16 mouse cellular contexts compared by ENCODE assay signal in the genomic region with DNA sequence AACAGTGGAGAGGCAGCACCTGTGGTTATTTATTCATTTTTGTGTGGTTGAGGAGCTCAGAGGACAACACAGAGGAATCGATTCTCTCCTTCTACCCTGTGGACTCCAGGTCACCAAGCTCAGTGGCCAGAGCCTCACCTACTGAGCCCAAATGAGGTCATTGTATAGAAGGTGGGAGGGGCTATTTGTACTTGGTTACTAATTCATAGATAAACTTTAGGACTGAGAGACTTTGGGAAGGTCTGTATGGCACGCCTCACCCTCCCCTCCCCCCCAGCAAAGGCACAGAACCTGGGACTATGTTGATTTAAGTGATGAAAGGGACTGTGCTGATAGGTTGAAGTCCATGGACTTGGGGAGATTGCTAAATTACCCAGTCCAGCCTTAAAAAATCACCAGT. TPM values are rescaled to one million over a fixed set of nuclear protein-coding genes. Genes with fewer than 3 reads are reported as not detected.
DNase-seq lines count a peak whose midpoint lies in the region; ATAC-seq and TF ChIP-seq lines count a peak whose summit lies in the region.
"Had no signal": no experiment of that assay in that cellular context is flagged by ENCODE, and none has a peak within 500 bp of the region (broad histone marks: within the 10 kb centered on the region; RNA-seq: fewer than 3 reads in every experiment).

No protein-coding gene starts in this region.

- H3K27ac ChIP-seq in heart, postnatal 0 days (ENCODE audit: low read depth) = no peak overlapping the region
- H3K27ac ChIP-seq in intestine, embryonic 15.5 days = 0 out of 2 replicates have a peak overlapping the region, but pooled peaks have one; percentile 18
- H3K27ac ChIP-seq in liver, adult 2 months (replicated peaks; ENCODE audit: insufficient read depth, low read depth, low read length) = peak overlapping the region; percentile 90; the same call in 1 of the 2 replicates
- H3K27ac ChIP-seq in small intestine, adult 2 months (ENCODE audit: insufficient read depth, low read depth, low read length) = peak overlapping the region; percentile 88
- H3K27ac ChIP-seq: forebrain, embryonic 13.5 days; hindbrain, embryonic 15.5 days; left cerebral cortex, adult 2 months; limb, embryonic 12.5 days; midbrain, embryonic 13.5 days had no signal

- no peak for DNase-seq in heart, postnatal 0 days (ENCODE audit: low spot score)
- DNase-seq in heart, adult 18-20 months = no peak
- peak; percentile 100 for DNase-seq in liver, adult 2 months (ENCODE audit: extremely low read depth, low read depth, low spot score)
- DNase-seq in adrenal gland, adult 18-20 months (ENCODE audit: low spot score in 2 of 2) = no peak
- DNase-seq in left cerebral cortex, adult 11 months (ENCODE audit: low spot score) = no peak
- DNase-seq: adrenal gland, postnatal 10 days; cerebellum, adult 8-10 months; lung, postnatal 10 days had no signal

- ATAC-seq in heart, postnatal 0 days (ENCODE audit: insufficient read depth, low read depth) = no peak
- peak; percentile 86 for ATAC-seq in intestine, embryonic 15.5 days
- ATAC-seq in megakaryocyte progenitor cell, adult 5-6 weeks (replicated peaks; ENCODE audit: poor library complexity) = no peak
- ATAC-seq: forebrain, embryonic 13.5 days; midbrain, embryonic 13.5 days had no signal

- no peak overlapping the region for H3K9ac ChIP-seq in heart, postnatal 0 days (replicated peaks; ENCODE audit: low read depth, low read length)
- H3K9ac ChIP-seq in intestine, embryonic 15.5 days = no peak overlapping the region
- no peak overlapping the region for H3K9ac ChIP-seq in liver, adult 2 months (ENCODE audit: low read depth, low read length)
- H3K9ac ChIP-seq: forebrain, embryonic 13.5 days; hindbrain, embryonic 15.5 days; limb, embryonic 12.5 days; midbrain, embryonic 13.5 days had no signal

- H3K36me3 ChIP-seq in heart, postnatal 0 days (replicated peaks; ENCODE audit: control insufficient read depth, insufficient read depth, low read length) = no peaks in the 10 kb centered on the region
- no peaks in the 10 kb centered on the region for H3K36me3 ChIP-seq in intestine, embryonic 15.5 days
- peaks cover 6% of the 10 kb centered on the region for H3K36me3 ChIP-seq in liver, adult 2 months (ENCODE audit: control insufficient read depth, insufficient read depth, low read length)
- H3K36me3 ChIP-seq in small intestine, adult 2 months (ENCODE audit: control insufficient read depth, insufficient read depth, low read length) = peaks cover 13% of the 10 kb centered on the region
- H3K36me3 ChIP-seq: hindbrain, embryonic 15.5 days; limb, embryonic 12.5 days; midbrain, embryonic 13.5 days had no signal

- 71% methylated on average over 2 of the region's 2 CpGs for WGBS in heart, postnatal 0 days
- 60% methylated on average over 2 of the region's 2 CpGs for WGBS in intestine, embryonic 15.5 days
- WGBS in liver, adult 2 months = 23% methylated on average over 2 of the region's 2 CpGs
- WGBS in small intestine, adult 2 months = 18% methylated on average over 2 of the region's 2 CpGs

- no peak for TF ChIP-seq CTCF in heart, postnatal 0 days (IDR thresholded peaks at IDR 0.05; ENCODE audit: low read depth)
- TF ChIP-seq CTCF in liver, adult 2 months (IDR thresholded peaks at IDR 0.05; ENCODE audit: low read depth, low read length) = no peak
- TF ChIP-seq CTCF in small intestine, adult 2 months (IDR thresholded peaks at IDR 0.05; ENCODE audit: extremely low read depth, insufficient read length, insufficient replicate concordance, low read depth, low read length) = no peak

- peak overlapping the region; percentile 61 for H3K4me2 ChIP-seq in heart, postnatal 0 days (ENCODE audit: low read depth, low read length)
- H3K4me2 ChIP-seq in intestine, embryonic 15.5 days (replicated peaks) = no peak overlapping the region
- H3K4me2 ChIP-seq: forebrain, embryonic 13.5 days; hindbrain, embryonic 15.5 days; limb, embryonic 12.5 days; midbrain, embryonic 13.5 days had no signal

- H3K9me3 ChIP-seq in heart, postnatal 0 days (replicated peaks; ENCODE audit: control insufficient read depth, low read length) = no peaks in the 10 kb centered on the region
- no peaks in the 10 kb centered on the region for H3K9me3 ChIP-seq in intestine, embryonic 15.5 days
- H3K9me3 ChIP-seq: forebrain, embryonic 13.5 days; hindbrain, embryonic 15.5 days; limb, embryonic 12.5 days; midbrain, embryonic 13.5 days had no signal

- TF ChIP-seq POLR2A in liver, adult 2 months (IDR thresholded peaks at IDR 0.05; ENCODE audit: extremely low read depth, insufficient read depth, low read length) = no peak
- TF ChIP-seq POLR2A in small intestine, adult 2 months (IDR thresholded peaks at IDR 0.05; ENCODE audit: low read depth, low read length) = no peak

- peak overlapping the region; percentile 45 for H3K4me3 ChIP-seq in heart, postnatal 0 days (ENCODE audit: low read depth, low read length)
- no peak overlapping the region for H3K4me3 ChIP-seq in intestine, embryonic 15.5 days (replicated peaks)
- no peak overlapping the region for H3K4me3 ChIP-seq in liver, adult 2 months (ENCODE audit: insufficient read depth, low read depth, low read length)
- peak overlapping the region; percentile 66; the same call in 1 of the 2 replicates for H3K4me3 ChIP-seq in small intestine, adult 2 months (ENCODE audit: low read depth, low read length)
- H3K4me3 ChIP-seq: forebrain, embryonic 13.5 days; hindbrain, embryonic 15.5 days; left cerebral cortex, adult 2 months; limb, embryonic 12.5 days; midbrain, embryonic 13.5 days had no signal

- TF ChIP-seq EP300 in heart, postnatal 0 days (IDR thresholded peaks at IDR 0.05; ENCODE audit: low read depth) = no peak

- no peaks in the 10 kb centered on the region for H3K27me3 ChIP-seq in heart, postnatal 0 days (ENCODE audit: control insufficient read depth, insufficient read depth, low read length)
- H3K27me3 ChIP-seq in intestine, embryonic 15.5 days (replicated peaks) = no peaks in the 10 kb centered on the region
- no peaks in the 10 kb centered on the region for H3K27me3 ChIP-seq in liver, adult 2 months (ENCODE audit: control insufficient read depth, insufficient read depth, low read length)
- H3K27me3 ChIP-seq in small intestine, adult 2 months (ENCODE audit: control insufficient read depth, insufficient read depth, low read length) = no peaks in the 10 kb centered on the region
- H3K27me3 ChIP-seq: forebrain, embryonic 13.5 days; hindbrain, embryonic 15.5 days; limb, embryonic 12.5 days; midbrain, embryonic 13.5 days had no signal

- no peaks in the 10 kb centered on the region; the same call in 1 of the 2 replicates for H3K4me1 ChIP-seq in heart, postnatal 0 days (ENCODE audit: control insufficient read depth, insufficient read depth)
- H3K4me1 ChIP-seq in intestine, embryonic 15.5 days (replicated peaks) = peaks cover 10% of the 10 kb centered on the region; the same call in 1 of the 2 replicates
- peaks cover 27% of the 10 kb centered on the region for H3K4me1 ChIP-seq in liver, adult 2 months (ENCODE audit: control insufficient read depth, insufficient read depth, low read length)
- H3K4me1 ChIP-seq in small intestine, adult 2 months (ENCODE audit: control insufficient read depth, insufficient read depth, insufficient read length, low read length) = peaks cover 25% of the 10 kb centered on the region
- H3K4me1 ChIP-seq: forebrain, embryonic 13.5 days; hindbrain, embryonic 15.5 days; midbrain, embryonic 13.5 days had no signal

- peaks cover 38% of the 10 kb centered on the region; the same call in 1 of the 2 replicates for H3K79me2 ChIP-seq in liver, adult 2 months (ENCODE audit: control insufficient read depth, insufficient read depth, low read length)

RNA-seq across cellular contexts. Expression of a gene that starts 2.7 kb away (rescaled TPM):
- total RNA-seq in heart, postnatal 0 days (2014; rRNA removed; ENCODE audit: low replicate concordance) = 125 and 155 TPM in 2 replicates
- 63.0 and 76.9 TPM in 2 replicates for polyA plus RNA-seq in heart, postnatal 0 days (2015; fragmentation: Nextera tagmentation; extraction: Ambion mirVana)
- 10 to 100 TPM; 19.5 to 22.5 TPM for total RNA-seq in heart, adult 18-20 months (2021)
- polyA plus RNA-seq in intestine, embryonic 15.5 days (2015; fragmentation: Nextera tagmentation; extraction: Ambion mirVana) = 71.1 and 73.1 TPM in 2 replicates
- total RNA-seq in liver, adult 2 months (2014; rRNA removed) = 175 and 236 TPM in 2 replicates
- polyA plus RNA-seq in liver, adult 2 months (2012; rRNA removed) = 1,032 and 1,086 TPM in 2 replicates
- 263 and 686 TPM in 2 replicates for polyA plus RNA-seq in small intestine, adult 2 months (2012; rRNA removed)
- 10 to 100 TPM; 20.9 to 23.1 TPM for total RNA-seq in adrenal gland, adult 18-20 months (2021)
- total RNA-seq in megakaryocyte progenitor cell, adult 5-6 weeks (2015) = 374 and 478 TPM in 2 replicates
- total RNA-seq in megakaryocyte progenitor cell, adult 5-6 weeks (2017) = 73.6 and 82.8 TPM in 2 replicates

Comparison
In these comparisons a context has a peak if more than half of its experiments do, and no peak if none do; other contexts are left out.
1. H3K4me3 ChIP-seq: peak in heart, postnatal 0 days (single experiment) and small intestine, adult 2 months (single experiment); none in intestine, embryonic 15.5 days (single experiment) and liver, adult 2 months (single experiment).